Mouse (Mus musculus) kidney, embryonic 14.5 days (tissue): ENCODE results near the gene Apoa4. TPM values are rescaled to one million over a fixed set of nuclear protein-coding genes. Genes with fewer than 3 reads are reported as not detected.

Source experiments
- ATAC-seq: fragments of 200-750 bp; cut with Nextera tagmentation; 2 replicates; pipeline ENCODE4 v1.8.0; 2017; ENCODE audit warnings: moderate number of reproducible peaks, mild to moderate bottlenecking, moderate TSS enrichment, moderate library complexity; ENCODE audit not compliant: low FRiP score, low TSS enrichment
- H3K27ac ChIP-seq: fragments of 300-500 bp; sonication (generic); 2 replicates; pipeline ENCODE4 v1.5.1; 2014; ENCODE audit warnings: low read depth, mild to moderate bottlenecking, low read length, moderate library complexity, mixed read lengths
- H3K27me3 ChIP-seq: fragments of 300-500 bp; sonication (generic); 2 replicates; pipeline ENCODE4 v1.6.1; 2014; ENCODE audit warnings: mild to moderate bottlenecking, low read length; ENCODE audit not compliant: control insufficient read depth, insufficient read depth
- H3K36me3 ChIP-seq: fragments of 300-500 bp; sonication (generic); 2 replicates; pipeline ENCODE4 v1.6.1; 2014; ENCODE audit warnings: low read length, mixed read lengths; ENCODE audit not compliant: control insufficient read depth, insufficient read depth
- H3K4me1 ChIP-seq: fragments of 300-500 bp; sonication (generic); 2 replicates; pipeline ENCODE4 v1.6.1; 2014; ENCODE audit warnings: low read length, mixed read lengths; ENCODE audit not compliant: control insufficient read depth, insufficient read depth
- H3K4me2 ChIP-seq: fragments of 300-500 bp; sonication (generic); replicated peaks from 2 replicates; pipeline ENCODE4 v1.6.1; 2014; ENCODE audit warnings: low read depth, mild to moderate bottlenecking, low read length
- H3K4me3 ChIP-seq: fragments of 300-500 bp; sonication (generic); 2 replicates; pipeline ENCODE4 v1.5.1; 2014; ENCODE audit warnings: mild to moderate bottlenecking, low read length
- H3K9ac ChIP-seq: fragments of 300-500 bp; sonication (generic); 2 replicates; pipeline ENCODE4 v1.6.1; 2014; ENCODE audit warnings: low read depth, mild to moderate bottlenecking, low read length, moderate library complexity
- H3K9me3 ChIP-seq: fragments of 300-500 bp; sonication (generic); 2 replicates; pipeline ENCODE4 v1.6.1; 2016; ENCODE audit warnings: low read length; ENCODE audit not compliant: control insufficient read depth
- WGBS: fragments of 180-500 bp; shearing (Covaris S2); extraction: QIAGEN DNeasy Blood & Tissue Kit; methylation state at CpG from one replicate; pipeline ENCODE4 v1.1.7; 2014; 5-methylcytosine and 5-hydroxymethylcytosine counted together
- polyA plus RNA-seq: library from polyadenylated mRNA; unstranded; fragments of >200 nt; fragmentation: Nextera tagmentation; extraction: Ambion mirVana; gene quantifications from 2 replicates; pipeline ENCODE4 v1.2.1, GENCODE M21; 2014

Gene Apoa4
- polyA plus RNA-seq: not detected in 2 replicates

- H3K27ac ChIP-seq: no peak within 1 kb of the TSS
- H3K4me3 ChIP-seq: no peak within 1 kb of the TSS
- no peaks in the 10 kb centered on the region for H3K27me3 ChIP-seq
- ATAC-seq: no peak
- H3K4me2 ChIP-seq: no peak within 1 kb of the TSS
- H3K9me3 ChIP-seq: no peaks in the 10 kb centered on the region
- WGBS: 54% methylated on average over 7 of the region's 7 CpGs
- H3K9ac ChIP-seq: no peak within 1 kb of the TSS
- H3K4me1 ChIP-seq: no peaks in the 10 kb centered on the region
- H3K36me3 ChIP-seq: no peaks in the 10 kb centered on the region
Measured at GRCm38 (mm10) chr9:46240526-46241153, at the start of gene Apoa4. TSS of gene Apoa4 (plus strand) at chr9:46240696.

- H3K9me3 ChIP-seq: no peaks in the 10 kb centered on the region
- ATAC-seq: no peak
- peaks cover 11% of the 10 kb centered on the region for H3K36me3 ChIP-seq
- no peak overlapping the region for H3K4me2 ChIP-seq
- no peak overlapping the region for H3K4me3 ChIP-seq
- no peak overlapping the region; the same call in 1 of the 2 replicates for H3K27ac ChIP-seq
- H3K27me3 ChIP-seq: no peaks in the 10 kb centered on the region
- H3K9ac ChIP-seq: no peak overlapping the region
- H3K4me1 ChIP-seq: no peaks in the 10 kb centered on the region
- WGBS: 56% methylated on average over 8 of the region's 8 CpGs
Measured at GRCm38 (mm10) chr9:46191234-46191633, 49.3 kb upstream of the Apoa4 start.

GRCm38 (mm10) chr9:46191644-46192043 lies 48.9 kb upstream of the Apoa4 start:
- Histone ChIP-seq H3K27me3 (no peaks in the 10 kb centered on the region), H3K27ac (no peak overlapping the region), H3K4me2 (no peak overlapping the region), H3K9me3 (no peaks in the 10 kb centered on the region), H3K4me1 (no peaks in the 10 kb centered on the region), H3K4me3 (no peak overlapping the region), H3K36me3 (peaks cover 12% of the 10 kb centered on the region), H3K9ac (no peak overlapping the region)
- WGBS: 45% methylated on average over 1 of the region's 1 CpGs
- no peak for ATAC-seq

- no peaks in the 10 kb centered on the region for H3K9me3 ChIP-seq
- H3K27ac ChIP-seq: no peak overlapping the region
- no peak overlapping the region for H3K9ac ChIP-seq
Measured at GRCm38 (mm10) chr9:46192642-46193041, 47.9 kb upstream of the Apoa4 start.

GRCm38 (mm10) chr9:46194809-46195208 lies 45.7 kb upstream of the Apoa4 start:
- H3K36me3 ChIP-seq: peaks cover 32% of the 10 kb centered on the region
- H3K4me2 ChIP-seq: no peak overlapping the region
- WGBS: 79% methylated on average over 9 of the region's 9 CpGs
- no peaks in the 10 kb centered on the region for H3K9me3 ChIP-seq
- H3K4me1 ChIP-seq: no peaks in the 10 kb centered on the region
- ATAC-seq: no peak
- H3K9ac ChIP-seq: no peak overlapping the region
- no peaks in the 10 kb centered on the region for H3K27me3 ChIP-seq
- H3K4me3 ChIP-seq: no peak overlapping the region
- H3K27ac ChIP-seq: no peak overlapping the region

More at GRCm38 (mm10) chr9:46192642-46193041, 47.9 kb upstream of the Apoa4 start:
- ATAC-seq: no peak
- no peaks in the 10 kb centered on the region for H3K4me1 ChIP-seq
- H3K36me3 ChIP-seq: peaks cover 16% of the 10 kb centered on the region
- no peak overlapping the region for H3K4me3 ChIP-seq
- H3K27me3 ChIP-seq: no peaks in the 10 kb centered on the region
- no peak overlapping the region for H3K4me2 ChIP-seq
- WGBS: 85% methylated on average over 6 of the region's 6 CpGs

GRCm38 (mm10) chr9:46196699-46197169 lies 43.8 kb upstream of the Apoa4 start:
- H3K27ac ChIP-seq: no peak overlapping the region

GRCm38 (mm10) chr9:46198461-46198860 lies 42.0 kb upstream of the Apoa4 start:
- H3K9me3 ChIP-seq: no peaks in the 10 kb centered on the region
- 91% methylated on average over 9 of the region's 9 CpGs for WGBS
- ATAC-seq: no peak
- no peak overlapping the region for H3K4me3 ChIP-seq
- H3K9ac ChIP-seq: no peak overlapping the region
- no peaks in the 10 kb centered on the region for H3K27me3 ChIP-seq
- H3K36me3 ChIP-seq: peaks cover 46% of the 10 kb centered on the region
- H3K27ac ChIP-seq: no peak overlapping the region
- H3K4me2 ChIP-seq: no peak overlapping the region
- H3K4me1 ChIP-seq: no peaks in the 10 kb centered on the region

More at GRCm38 (mm10) chr9:46196699-46197169, 43.8 kb upstream of the Apoa4 start:
- Histone ChIP-seq H3K36me3 (peaks cover 41% of the 10 kb centered on the region), H3K4me3 (no peak overlapping the region), H3K4me2 (no peak overlapping the region), H3K27me3 (no peaks in the 10 kb centered on the region), H3K4me1 (no peaks in the 10 kb centered on the region), H3K9ac (no peak overlapping the region), H3K9me3 (no peaks in the 10 kb centered on the region)
- no peak for ATAC-seq
- 74% methylated on average over 12 of the region's 12 CpGs for WGBS

GRCm38 (mm10) chr9:46198936-46199335 lies 41.6 kb upstream of the Apoa4 start:
- ATAC-seq: no peak
- Histone ChIP-seq H3K27ac (no peak overlapping the region), H3K4me1 (no peaks in the 10 kb centered on the region), H3K27me3 (no peaks in the 10 kb centered on the region), H3K4me2 (no peak overlapping the region), H3K9ac (no peak overlapping the region), H3K4me3 (no peak overlapping the region), H3K36me3 (peaks cover 48% of the 10 kb centered on the region), H3K9me3 (no peaks in the 10 kb centered on the region)
- WGBS: 89% methylated on average over 7 of the region's 7 CpGs

GRCm38 (mm10) chr9:46199609-46200008 lies 40.9 kb upstream of the Apoa4 start:
- 82% methylated on average over 2 of the region's 2 CpGs for WGBS
- H3K36me3 ChIP-seq: peaks cover 51% of the 10 kb centered on the region
- H3K4me2 ChIP-seq: no peak overlapping the region
- no peak overlapping the region for H3K4me3 ChIP-seq
- H3K9ac ChIP-seq: no peak overlapping the region
- no peak overlapping the region for H3K27ac ChIP-seq
- no peaks in the 10 kb centered on the region for H3K4me1 ChIP-seq
- no peaks in the 10 kb centered on the region for H3K9me3 ChIP-seq
- no peaks in the 10 kb centered on the region for H3K27me3 ChIP-seq
- ATAC-seq: no peak
